24 mouse cellular contexts compared by ENCODE assay signal in genomic region chr15:85046230-85046950, GRCm38 (mm10). TPM values are rescaled to one million over a fixed set of nuclear protein-coding genes. Genes with fewer than 3 reads are reported as not detected.
"Had no signal": no experiment of that assay in that cellular context is flagged by ENCODE, and none has a peak within 500 bp of the region (broad histone marks: within the 10 kb centered on the region; RNA-seq: fewer than 3 reads in every experiment).

No protein-coding gene starts in this region.

- H3K4me3 ChIP-seq: intestine, embryonic 15.5 days; kidney, embryonic 15.5 days; limb, embryonic 10.5 days; limb, embryonic 13.5 days; liver, embryonic 13.5 days; midbrain, embryonic 12.5 days; myocyte; neural tube, embryonic 13.5 days had no signal

- H3K27ac ChIP-seq: intestine, embryonic 15.5 days; kidney, embryonic 15.5 days; limb, embryonic 10.5 days; limb, embryonic 13.5 days; liver, embryonic 13.5 days; midbrain, embryonic 12.5 days; neural tube, embryonic 13.5 days; stomach, postnatal 0 days had no signal

- DNase-seq: kidney, adult 11 months; kidney, adult 8-10 months; kidney, postnatal 10 days; kidney, postnatal 36 days; liver; liver, embryonic 13.5 days; lung, adult 2 months; lung, postnatal 14 days; lung, postnatal 4 days; right cerebral cortex, postnatal 4 days; thymus, postnatal 25 days had no signal

RNA-seq across cellular contexts. Expression of gene Upk3a, which starts 29.4 kb away (rescaled TPM):
- total RNA-seq: layer of hippocampus, postnatal 14 days; megakaryocyte progenitor cell, adult 5-6 weeks; megakaryocyte-erythroid progenitor cell, adult 5-6 weeks; monocyte, adult 5-6 weeks; neutrophil, adult 5-6 weeks had no signal
